Mouse (Mus musculus) hindbrain, embryonic 10.5 days (tissue): ENCODE results near the gene Mindy1. TPM values are rescaled to one million over a fixed set of nuclear protein-coding genes. Genes with fewer than 3 reads are reported as not detected.

Experiments
- DNase-seq: peaks from one replicate; pipeline ENCODE4 v3.0.0-alpha.2; 2017; ENCODE audit warnings: low spot score
- H3K27ac ChIP-seq: fragments of 300-500 bp; sonication (generic); 2 replicates; pipeline ENCODE4 v1.5.1; 2016; ENCODE audit warnings: mild to moderate bottlenecking, moderate library complexity
- H3K27me3 ChIP-seq: fragments of 300-500 bp; sonication (generic); 2 replicates; pipeline ENCODE4 v1.6.1; 2016; ENCODE audit warnings: mild to moderate bottlenecking; ENCODE audit not compliant: poor library complexity, insufficient read depth, severe bottlenecking
- H3K36me3 ChIP-seq: fragments of 300-500 bp; sonication (generic); 2 replicates; pipeline ENCODE4 v1.6.1; 2016; ENCODE audit warnings: mild to moderate bottlenecking, moderate library complexity
- H3K4me1 ChIP-seq: fragments of 300-500 bp; sonication (generic); replicated peaks from 2 replicates; pipeline ENCODE4 v1.6.1; 2016; ENCODE audit warnings: mild to moderate bottlenecking
- H3K4me3 ChIP-seq: fragments of 300-500 bp; sonication (generic); 2 replicates; pipeline ENCODE4 v1.5.1; 2016; ENCODE audit warnings: mild to moderate bottlenecking, moderate library complexity
- H3K9me3 ChIP-seq: fragments of 300-500 bp; sonication (generic); 2 replicates; pipeline ENCODE4 v1.6.1; 2016; ENCODE audit warnings: mild to moderate bottlenecking, moderate library complexity
- WGBS: fragments of 180-500 bp; shearing (Covaris S2); methylation state at CpG from one replicate; pipeline ENCODE4 v1.1.7; 2016; 5-methylcytosine and 5-hydroxymethylcytosine counted together
- polyA plus RNA-seq: library from polyadenylated mRNA; unstranded; fragments of >200 nt; fragmentation: Nextera tagmentation; extraction: Ambion mirVana; gene quantifications from 2 replicates; pipeline ENCODE4 v1.2.1, GENCODE M21; 2016

The Mindy1 gene
- 33.9 and 44.1 TPM in 2 replicates for polyA plus RNA-seq

- peaks cover 2% of the 10 kb centered on the region; the same call in 1 of the 2 replicates for H3K36me3 ChIP-seq
- peak; percentile 97 for DNase-seq
- no peaks in the 10 kb centered on the region for H3K27me3 ChIP-seq
- under 1% methylated on average over 53 of the region's 53 CpGs for whole genome bisulfite sequencing
- no peaks in the 10 kb centered on the region for H3K9me3 ChIP-seq
- peak within 1 kb of the TSS; percentile 78 for H3K4me3 ChIP-seq
- H3K4me1 ChIP-seq = peaks cover 34% of the 10 kb centered on the region
- H3K27ac ChIP-seq = peak within 1 kb of the TSS; percentile 96
Observed at GRCm38 (mm10) chr3:95281216-95282126, at the start of gene Mindy1, which contains the start of gene Prune1. Gene Mindy1, plus strand, starts transcription at chr3:95281345. Gene Prune1, minus strand, starts transcription at chr3:95282076.

GRCm38 (mm10) chr3:95232771-95233170 lies 48.4 kb upstream of the Mindy1 start:
- no peak for DNase-seq
- Histone ChIP-seq H3K4me3 (no peak overlapping the region), H3K36me3 (peaks cover 66% of the 10 kb centered on the region), H3K27me3 (no peaks in the 10 kb centered on the region), H3K27ac (no peak overlapping the region), H3K9me3 (no peaks in the 10 kb centered on the region), H3K4me1 (peaks cover 41% of the 10 kb centered on the region)
- WGBS = 91% methylated on average over 7 of the region's 7 CpGs

DNA sequence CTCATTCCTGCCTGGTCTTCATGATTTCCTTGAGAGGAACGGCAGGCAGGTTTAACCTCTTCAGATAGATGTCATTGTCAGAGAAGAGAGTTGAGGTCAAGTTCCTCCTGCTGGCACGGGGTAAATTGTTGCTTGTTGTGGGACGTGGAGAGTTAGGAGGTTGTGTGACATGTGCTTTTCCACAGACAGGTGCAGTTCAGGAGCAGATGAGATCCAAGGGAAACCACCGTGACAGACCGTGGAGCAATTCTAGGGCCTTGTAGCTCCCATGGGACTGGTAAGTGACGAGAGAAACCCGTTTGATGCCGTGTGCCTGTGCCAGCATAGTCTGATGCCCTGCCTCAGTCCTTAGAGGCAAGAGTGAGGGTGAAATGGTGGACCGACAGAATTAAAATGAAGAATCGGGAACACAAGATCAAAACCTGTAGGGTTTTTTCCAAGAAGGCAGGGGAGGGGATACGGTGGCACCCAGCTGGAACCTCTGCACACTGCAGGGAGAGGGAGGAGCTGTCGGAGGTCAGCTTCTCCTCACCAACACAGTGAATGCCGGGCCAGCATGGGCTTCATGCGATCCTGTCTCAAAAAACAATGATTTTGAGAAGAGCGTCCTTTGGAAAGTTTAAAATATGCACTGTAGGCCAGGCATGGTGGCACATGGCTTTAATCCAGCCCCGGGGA lies 47.7 kb upstream of the Mindy1 start:
- H3K4me1 ChIP-seq = peaks cover 41% of the 10 kb centered on the region
- H3K9me3 ChIP-seq = no peaks in the 10 kb centered on the region
- no peak overlapping the region for H3K4me3 ChIP-seq
- no peak overlapping the region for H3K27ac ChIP-seq
- DNase-seq = no peak
- H3K27me3 ChIP-seq = no peaks in the 10 kb centered on the region
- H3K36me3 ChIP-seq = peaks cover 73% of the 10 kb centered on the region
- 89% methylated on average over 16 of the region's 16 CpGs for WGBS

GRCm38 (mm10) chr3:95235386-95236301 lies 45.5 kb upstream of the Mindy1 start:
- Histone ChIP-seq H3K27ac (no peak overlapping the region), H3K27me3 (no peaks in the 10 kb centered on the region), H3K4me1 (peaks cover 30% of the 10 kb centered on the region), H3K4me3 (no peak overlapping the region), H3K36me3 (peaks cover 79% of the 10 kb centered on the region), H3K9me3 (no peaks in the 10 kb centered on the region)
- DNase-seq = no peak
- WGBS = 68% methylated on average over 23 of the region's 23 CpGs

DNA sequence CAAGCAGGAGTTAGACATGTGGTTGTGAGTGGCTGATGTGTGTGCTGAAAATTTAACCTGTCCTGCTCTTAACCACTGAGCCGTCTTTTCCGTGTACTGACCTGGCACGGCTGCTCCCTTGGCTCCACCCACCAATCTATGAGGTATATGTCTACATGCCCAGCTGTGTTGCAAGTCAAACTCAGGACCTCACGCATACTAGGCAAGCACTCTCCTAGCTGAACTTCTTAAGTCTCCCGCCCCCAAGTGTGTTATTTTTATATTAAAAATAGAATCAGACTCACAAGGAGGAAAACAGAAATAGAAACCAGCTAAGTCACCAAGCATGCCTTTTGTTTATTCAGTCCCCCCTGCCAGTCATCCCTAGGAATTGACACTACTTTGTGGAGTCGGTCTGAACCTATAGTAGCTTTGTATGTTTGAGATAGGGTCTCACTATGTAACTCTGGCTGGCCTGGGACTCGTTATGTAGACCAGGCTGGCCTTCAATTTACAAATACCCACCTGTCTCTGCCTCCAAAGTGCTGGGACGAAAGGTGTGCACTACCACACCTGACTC lies 43.5 kb upstream of the Mindy1 start:
- Histone ChIP-seq H3K27ac (no peak overlapping the region), H3K9me3 (no peaks in the 10 kb centered on the region), H3K36me3 (peaks cover 63% of the 10 kb centered on the region), H3K4me1 (peaks cover 25% of the 10 kb centered on the region), H3K27me3 (no peaks in the 10 kb centered on the region), H3K4me3 (no peak overlapping the region)
- 91% methylated on average over 8 of the region's 8 CpGs for WGBS
- no peak for DNase-seq

DNA sequence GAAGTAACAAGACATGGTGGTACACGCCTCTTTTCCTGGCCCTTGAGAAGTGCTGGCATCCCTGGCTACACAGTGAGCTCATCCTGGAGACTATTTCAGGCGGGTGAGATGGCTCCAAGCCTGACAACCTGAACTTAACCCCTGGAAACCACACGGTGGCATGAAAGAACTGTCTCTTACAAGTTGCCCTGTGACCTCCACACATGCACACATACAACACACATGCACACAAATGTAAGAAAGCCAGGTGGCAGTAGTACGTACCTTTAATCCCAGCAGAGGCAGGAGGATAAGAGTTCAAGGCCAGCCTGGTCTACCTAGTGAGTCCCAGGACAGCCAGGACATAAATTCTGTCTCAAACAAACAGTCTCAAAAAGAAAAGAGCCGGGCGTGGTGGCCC lies 42.1 kb upstream of the Mindy1 start:
- WGBS = 87% methylated on average over 6 of the region's 6 CpGs
- H3K36me3 ChIP-seq = peaks cover 49% of the 10 kb centered on the region
- no peak for DNase-seq
- H3K27me3 ChIP-seq = no peaks in the 10 kb centered on the region
- H3K9me3 ChIP-seq = no peaks in the 10 kb centered on the region
- no peak overlapping the region for H3K4me3 ChIP-seq
- no peak overlapping the region for H3K27ac ChIP-seq
- H3K4me1 ChIP-seq = peaks cover 25% of the 10 kb centered on the region

- Histone ChIP-seq H3K27me3 (no peaks in the 10 kb centered on the region), H3K36me3 (peaks cover 40% of the 10 kb centered on the region), H3K4me3 (no peak overlapping the region), H3K4me1 (peaks cover 23% of the 10 kb centered on the region), H3K27ac (no peak overlapping the region), H3K9me3 (no peaks in the 10 kb centered on the region)
- WGBS = 91% methylated on average over 12 of the region's 12 CpGs
- DNase-seq = no peak
Observed at GRCm38 (mm10) chr3:95239971-95240370, 41.2 kb upstream of the Mindy1 start.

- H3K27me3 ChIP-seq = no peaks in the 10 kb centered on the region
- 33% methylated on average over 17 of the region's 17 CpGs for whole genome bisulfite sequencing
- H3K9me3 ChIP-seq = no peaks in the 10 kb centered on the region
- peaks cover 14% of the 10 kb centered on the region for H3K4me1 ChIP-seq
- no peak for DNase-seq
- H3K36me3 ChIP-seq = peaks cover 37% of the 10 kb centered on the region
- H3K4me3 ChIP-seq = peak overlapping the region; percentile 16
- H3K27ac ChIP-seq = peak overlapping the region; percentile 57; the same call in 1 of the 2 replicates
Observed at GRCm38 (mm10) chr3:95240900-95241299, 40.2 kb upstream of the Mindy1 start.

DNA sequence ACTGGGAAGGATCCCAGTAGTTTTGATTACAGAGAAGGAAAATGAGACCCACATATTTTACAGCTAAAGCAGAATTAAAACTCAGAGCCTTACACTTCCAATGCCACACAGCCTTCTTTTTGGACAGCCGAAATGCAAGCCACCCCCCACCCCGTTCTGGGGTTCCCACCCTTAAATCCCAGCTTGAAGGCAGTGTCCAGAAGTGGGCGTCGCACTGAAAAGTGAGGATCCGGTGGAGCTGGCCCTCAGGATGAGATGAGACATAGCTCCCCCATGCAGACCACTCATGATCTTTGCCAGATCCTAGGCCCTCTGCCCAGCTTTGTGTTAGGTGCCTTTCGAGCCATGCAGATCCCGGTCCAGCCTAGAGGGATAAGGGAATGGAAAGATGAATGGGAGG lies 39.6 kb upstream of the Mindy1 start, which contains the start of gene Gm128:
Gene Gm128, minus strand, starts transcription at position 101 of the 400 bp plus-strand sequence.
- Histone ChIP-seq H3K4me1 (peaks cover 13% of the 10 kb centered on the region), H3K4me3 (peak within 1 kb of the TSS; percentile 16), H3K36me3 (peaks cover 31% of the 10 kb centered on the region), H3K9me3 (no peaks in the 10 kb centered on the region), H3K27me3 (no peaks in the 10 kb centered on the region), H3K27ac (peak within 1 kb of the TSS; percentile 57; the same call in 1 of the 2 replicates)
- WGBS = 76% methylated on average over 7 of the region's 7 CpGs
- no peak for DNase-seq

DNA sequence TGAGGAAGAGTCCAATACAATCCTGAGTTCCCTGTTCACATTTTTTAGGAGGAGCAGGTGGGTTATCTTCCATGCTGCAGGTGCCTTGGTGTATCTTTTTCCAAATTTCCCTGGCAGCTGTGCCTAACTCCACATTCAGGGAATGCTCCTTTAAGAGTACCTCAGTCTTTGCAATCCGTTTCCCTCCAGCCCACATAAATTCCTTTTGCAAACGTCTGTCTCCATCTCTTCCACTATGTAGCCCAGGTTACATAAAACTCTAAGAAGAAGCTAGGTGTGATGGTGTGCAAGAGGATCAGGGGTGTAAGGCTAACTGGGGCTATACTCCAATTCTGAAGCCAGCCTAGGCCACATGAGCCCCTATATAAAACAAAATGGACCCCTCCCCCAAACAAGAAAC lies 38.1 kb upstream of the Mindy1 start:
- H3K27me3 ChIP-seq = no peaks in the 10 kb centered on the region
- 85% methylated on average over 2 of the region's 2 CpGs for WGBS
- peaks cover 13% of the 10 kb centered on the region for H3K4me1 ChIP-seq

GRCm38 (mm10) chr3:95246465-95247231 lies 34.5 kb upstream of the Mindy1 start:
- no peaks in the 10 kb centered on the region for H3K4me1 ChIP-seq
- DNase-seq = no peak
- no peaks in the 10 kb centered on the region for H3K9me3 ChIP-seq
- H3K27ac ChIP-seq = no peak overlapping the region
- no peak overlapping the region for H3K4me3 ChIP-seq
- 86% methylated on average over 5 of the region's 5 CpGs for WGBS
- peaks cover 8% of the 10 kb centered on the region for H3K36me3 ChIP-seq
- H3K27me3 ChIP-seq = no peaks in the 10 kb centered on the region

More for the DNA sequence above, 38.1 kb upstream of the Mindy1 start:
- Histone ChIP-seq H3K9me3 (no peaks in the 10 kb centered on the region), H3K36me3 (peaks cover 16% of the 10 kb centered on the region), H3K4me3 (no peak overlapping the region), H3K27ac (no peak overlapping the region)
- DNase-seq = no peak
